Mouse (Mus musculus): ENCODE results near the gene Kif6.

DNA sequence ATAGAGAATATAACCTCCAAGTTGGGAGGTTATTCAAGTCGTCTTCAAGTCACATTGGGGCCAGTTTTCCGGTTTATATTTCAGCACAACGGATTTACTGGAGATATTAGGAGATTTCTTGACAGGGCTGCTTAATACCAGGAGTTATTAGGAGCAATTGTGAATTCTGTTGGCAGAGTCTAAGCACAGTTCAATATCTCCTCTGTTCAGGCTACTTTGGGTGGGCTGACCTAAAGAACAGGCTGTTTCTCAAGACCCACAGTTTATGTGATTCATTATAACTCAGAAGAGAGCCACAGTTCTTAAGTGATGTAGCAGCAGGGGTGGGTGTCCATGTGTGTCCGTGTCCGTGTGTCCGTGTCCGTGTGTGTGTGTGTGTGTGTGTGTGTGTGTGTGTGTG is 34.5 kb downstream of the Kif6 start:
- TF ChIP-seq POLR2A (IDR thresholded peaks at IDR 0.05; ENCODE audit: low read depth, low read length) = no peak
- TF ChIP-seq CTCF (IDR thresholded peaks at IDR 0.05; ENCODE audit: extremely low read depth, insufficient read depth, insufficient read length, insufficient replicate concordance) = no peak

All from spleen, adult 2 months (tissue).